Mouse (Mus musculus) heart, postnatal 0 days (tissue): ENCODE measurements around the gene Clcn7.

Source experiments
- CTCF ChIP-seq: IDR thresholded peaks from 2 replicates; pipeline ENCODE4 v1.5.1; 2016; ENCODE audit warnings: antibody characterized with exemption, control low read depth, low read depth
- EP300 ChIP-seq: IDR thresholded peaks from 2 replicates; pipeline ENCODE4 v1.6.1; 2016; ENCODE audit warnings: antibody characterized with exemption, low read depth

GRCm38 (mm10) chr17:25127681-25128080 is 5.5 kb upstream of the Clcn7 start:
- TF ChIP-seq CTCF (no peak), EP300 (no peak)
